Mouse (Mus musculus) frontal cortex, postnatal 10 days (tissue): ENCODE measurements around the gene Spata5.

Experiments
- DNase-seq, 2 experiments: peaks; one replicate each; pipeline ENCODE4 v3.0.0; 2022; ENCODE audit warnings: low spot score in 2 of 2, mixed read lengths in 1 of 2

Spata5 gene

DNA sequence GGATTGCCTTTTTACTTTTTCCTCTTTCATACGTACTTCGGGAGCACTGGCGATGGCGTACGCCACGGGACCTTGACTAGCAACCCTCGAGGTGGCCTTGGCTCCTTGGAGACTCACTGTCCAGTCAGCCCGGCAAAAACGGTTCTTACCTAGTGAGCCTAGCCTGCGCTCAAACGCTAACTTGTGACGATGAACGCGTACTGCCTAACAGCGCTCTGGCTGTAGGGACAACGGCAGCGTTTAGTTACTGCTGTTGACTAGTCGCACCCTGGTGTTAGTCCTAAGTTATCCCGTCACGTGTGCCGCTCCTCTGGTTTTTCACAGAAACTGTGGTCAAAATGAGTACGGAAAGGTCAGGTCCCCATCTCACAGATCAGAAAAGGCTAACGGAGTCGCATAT lies 945 bp downstream of the Spata5 start:
- no peak for DNase-seq

DNA sequence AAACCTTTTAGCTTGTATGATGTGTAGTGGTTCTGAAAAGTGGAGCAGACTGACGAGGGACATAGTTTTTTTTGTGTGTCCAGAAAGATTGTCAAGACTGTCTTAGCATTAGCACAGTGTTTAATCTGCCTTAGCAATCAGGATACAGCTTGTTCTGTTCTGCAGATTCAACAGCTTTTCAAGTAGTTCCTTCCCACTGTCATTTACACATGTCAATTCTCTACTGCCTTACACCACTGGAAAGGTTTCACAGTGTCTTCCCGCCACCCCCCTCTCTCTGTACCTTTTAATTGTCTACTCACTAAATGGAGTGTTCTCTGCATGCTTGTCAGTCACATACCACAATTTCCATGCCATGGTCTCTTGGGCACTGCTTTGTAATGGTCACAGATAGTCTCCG lies 1.5 kb downstream of the Spata5 start:
- no peak for DNase-seq

DNA sequence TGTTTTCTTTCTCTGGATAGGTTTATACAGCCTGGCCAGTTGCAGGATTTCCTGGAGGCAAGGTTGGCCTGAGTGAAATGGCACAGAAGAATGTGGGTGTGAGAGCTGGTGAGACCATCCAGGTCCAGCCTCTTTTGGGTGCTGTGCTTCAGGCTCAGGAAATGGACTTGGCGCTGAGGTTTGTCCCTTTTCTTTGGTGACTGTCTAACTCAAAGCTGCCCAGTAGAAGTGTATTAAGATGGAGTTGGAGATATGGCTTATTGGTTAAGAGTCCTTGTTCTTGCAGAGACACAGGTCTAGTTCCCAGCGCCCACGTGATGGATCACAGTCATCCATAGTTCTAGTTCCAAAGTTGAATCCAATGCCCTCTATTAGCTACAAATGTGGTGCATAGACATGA lies 6.4 kb downstream of the Spata5 start:
- no peak for DNase-seq

DNA sequence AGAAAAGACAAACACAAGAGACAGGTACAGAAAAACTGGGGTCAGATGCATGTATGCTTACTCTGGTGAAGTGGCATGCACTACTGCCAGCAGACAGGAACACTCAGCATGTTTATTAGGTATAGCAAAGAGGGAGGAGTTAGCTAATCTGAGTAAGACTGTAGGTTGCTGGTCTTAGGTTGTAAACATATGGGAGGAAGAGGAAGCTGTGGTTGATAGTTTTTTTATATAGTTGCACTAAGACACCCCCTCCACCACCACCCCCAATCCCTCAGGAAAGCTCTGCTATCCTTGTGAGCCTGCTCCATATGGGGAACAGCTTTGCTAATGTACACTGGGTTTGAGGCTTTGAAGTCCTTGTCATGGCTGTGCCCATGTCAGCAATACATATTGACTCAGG lies 10.7 kb downstream of the Spata5 start:
- no peak for DNase-seq

DNA sequence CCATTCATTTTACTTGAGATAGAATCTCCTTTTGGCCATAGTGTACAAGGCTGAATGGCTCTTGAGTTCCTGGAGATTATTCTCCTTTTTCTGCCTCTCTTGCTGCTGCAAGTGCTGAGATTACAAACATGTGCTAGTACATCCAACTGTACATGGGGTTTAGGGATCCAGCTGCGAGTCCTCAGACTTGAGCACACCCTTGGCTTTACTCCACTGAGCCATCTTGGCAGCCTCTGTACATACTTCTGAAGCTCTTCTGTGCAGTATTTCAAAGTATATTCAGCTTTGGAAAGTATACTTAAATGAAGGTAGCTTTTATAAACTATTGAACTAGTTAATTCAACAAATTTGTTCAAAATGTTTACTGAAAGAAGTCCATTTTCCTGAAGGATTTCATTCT lies 20.1 kb downstream of the Spata5 start:
- no peak for DNase-seq

DNA sequence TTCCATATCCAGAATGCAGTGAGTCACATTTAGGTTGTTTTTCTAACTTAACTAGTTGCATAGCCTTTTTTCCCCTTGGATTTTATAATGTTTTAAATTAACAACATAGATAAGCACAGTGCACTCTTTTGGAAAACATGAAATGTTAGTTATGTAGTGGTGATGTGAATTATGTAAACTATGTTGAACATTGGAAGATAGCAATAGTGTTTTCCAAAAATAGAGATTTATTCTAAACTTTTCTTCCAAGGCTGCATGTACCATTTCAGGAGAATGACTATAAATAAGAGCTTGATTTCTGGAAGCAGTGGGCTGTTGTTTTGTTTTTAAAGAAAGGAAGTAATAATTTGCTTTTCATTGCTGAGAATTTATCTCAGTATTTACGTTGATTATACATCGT lies 23.7 kb downstream of the Spata5 start:
- no peak for DNase-seq

DNA sequence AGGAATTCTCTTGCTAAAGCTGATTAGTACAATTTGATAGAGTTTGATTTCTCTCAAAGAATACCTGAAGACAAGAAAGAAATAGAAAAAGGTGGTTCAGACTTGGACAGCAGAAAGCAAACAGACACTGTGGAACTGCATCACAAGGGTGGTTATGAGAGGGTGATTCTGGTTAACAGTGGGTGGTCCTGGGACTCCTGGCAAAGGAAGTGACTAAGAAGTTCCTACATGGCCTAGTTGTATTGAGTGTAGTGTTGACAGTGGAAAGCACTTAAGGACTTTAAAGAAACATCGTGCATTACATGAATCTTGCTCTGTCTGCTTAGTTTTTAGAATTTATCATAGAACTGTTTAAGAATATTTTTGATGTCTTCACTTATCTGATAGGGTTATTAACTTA lies 36.3 kb downstream of the Spata5 start:
- no peak for DNase-seq

DNA sequence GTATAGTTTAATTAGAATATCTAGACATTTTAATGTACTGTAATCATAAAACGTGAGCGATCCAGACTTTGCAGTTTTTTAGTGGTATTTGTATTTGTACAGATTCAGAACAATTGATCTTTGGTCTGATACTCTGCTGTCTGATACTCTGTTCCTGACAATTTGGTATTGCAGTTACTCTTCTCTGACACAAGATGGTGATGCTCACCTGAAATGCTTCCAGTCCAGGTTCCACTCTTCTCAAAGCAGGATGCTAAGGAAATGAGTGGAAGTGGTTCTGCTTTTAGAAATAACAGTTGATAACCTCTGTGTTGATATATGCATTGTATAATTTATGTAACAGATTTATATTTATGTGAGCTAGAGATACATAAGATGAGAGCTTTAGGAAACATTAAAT lies 48.5 kb downstream of the Spata5 start:
- DNase-seq: no peak

DNA sequence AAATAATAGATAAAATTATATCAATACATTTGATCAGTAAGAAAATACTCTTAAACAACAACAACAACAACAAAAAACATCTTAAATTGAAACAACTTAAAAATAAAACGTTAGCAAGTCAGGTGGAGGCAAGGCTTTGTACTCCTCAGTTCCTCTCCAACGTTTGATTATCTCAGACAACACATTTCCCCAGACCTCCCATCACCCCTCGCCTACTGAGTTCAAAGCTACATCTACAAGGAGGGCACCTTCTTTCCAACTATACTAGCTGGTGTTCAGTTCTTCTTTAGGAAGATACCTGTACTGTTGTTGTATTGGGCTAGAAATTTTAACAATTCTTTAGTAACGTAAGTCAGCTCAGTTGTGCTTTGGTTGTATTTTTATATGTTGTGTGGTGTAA lies 49.7 kb downstream of the Spata5 start:
- DNase-seq: no peak

DNA sequence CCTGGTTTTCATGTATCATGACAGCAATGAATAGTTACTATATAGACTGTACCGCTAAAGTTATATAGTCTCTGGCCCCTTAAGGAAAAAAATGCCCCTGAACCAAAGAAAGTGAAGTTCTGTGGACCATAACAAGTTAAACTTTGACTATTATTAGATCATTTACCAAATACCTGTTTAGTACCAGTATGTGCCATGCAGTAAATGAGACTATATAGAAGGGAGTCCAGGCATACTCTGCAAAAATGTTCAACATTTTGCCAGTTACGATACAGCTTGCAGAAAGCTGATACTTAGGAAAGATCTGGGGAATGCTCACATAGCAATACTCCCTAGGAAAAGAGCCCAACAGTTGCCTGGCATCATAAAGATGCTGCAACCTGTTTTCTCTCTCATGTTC lies 51.2 kb downstream of the Spata5 start:
- DNase-seq: no peak

DNA sequence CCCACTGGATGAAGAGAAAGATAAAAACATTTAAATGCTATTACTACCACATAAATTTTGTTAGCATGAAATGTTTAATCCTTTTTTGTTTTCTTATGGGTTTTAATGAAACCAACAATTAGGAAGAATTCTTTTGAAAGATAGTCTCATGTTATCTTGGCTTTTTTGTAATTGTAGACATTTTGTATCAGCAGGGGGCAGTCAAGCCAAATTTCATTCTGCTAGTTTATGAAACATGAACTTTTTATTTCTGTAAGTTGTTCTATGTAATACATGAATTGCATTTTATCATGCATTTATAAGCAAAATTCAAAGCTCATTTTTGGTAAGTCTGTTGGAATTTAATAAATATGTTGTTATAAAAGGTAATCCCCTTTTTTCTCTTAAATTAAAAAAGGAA lies 52.8 kb downstream of the Spata5 start:
- DNase-seq: no peak

DNA sequence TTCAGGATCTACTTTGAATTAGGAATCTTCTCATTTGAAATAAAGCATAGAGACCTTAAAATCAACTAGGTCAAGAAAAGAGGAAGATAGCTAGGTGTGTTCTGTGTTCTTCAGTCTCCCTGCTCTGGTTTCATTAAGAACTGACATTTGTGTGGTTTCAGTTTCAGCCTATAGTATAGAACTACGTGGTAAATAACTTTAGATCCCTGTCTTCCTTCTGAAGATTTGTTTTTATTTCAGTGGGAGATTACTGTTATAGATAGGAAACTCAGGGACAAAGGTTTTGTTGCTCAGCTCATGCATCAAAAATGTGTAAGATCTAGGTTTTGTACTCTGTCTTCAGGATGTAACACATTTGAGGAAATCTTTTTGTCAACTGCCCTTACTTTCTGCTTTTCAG lies 56.8 kb downstream of the Spata5 start:
- no peak for DNase-seq

DNA sequence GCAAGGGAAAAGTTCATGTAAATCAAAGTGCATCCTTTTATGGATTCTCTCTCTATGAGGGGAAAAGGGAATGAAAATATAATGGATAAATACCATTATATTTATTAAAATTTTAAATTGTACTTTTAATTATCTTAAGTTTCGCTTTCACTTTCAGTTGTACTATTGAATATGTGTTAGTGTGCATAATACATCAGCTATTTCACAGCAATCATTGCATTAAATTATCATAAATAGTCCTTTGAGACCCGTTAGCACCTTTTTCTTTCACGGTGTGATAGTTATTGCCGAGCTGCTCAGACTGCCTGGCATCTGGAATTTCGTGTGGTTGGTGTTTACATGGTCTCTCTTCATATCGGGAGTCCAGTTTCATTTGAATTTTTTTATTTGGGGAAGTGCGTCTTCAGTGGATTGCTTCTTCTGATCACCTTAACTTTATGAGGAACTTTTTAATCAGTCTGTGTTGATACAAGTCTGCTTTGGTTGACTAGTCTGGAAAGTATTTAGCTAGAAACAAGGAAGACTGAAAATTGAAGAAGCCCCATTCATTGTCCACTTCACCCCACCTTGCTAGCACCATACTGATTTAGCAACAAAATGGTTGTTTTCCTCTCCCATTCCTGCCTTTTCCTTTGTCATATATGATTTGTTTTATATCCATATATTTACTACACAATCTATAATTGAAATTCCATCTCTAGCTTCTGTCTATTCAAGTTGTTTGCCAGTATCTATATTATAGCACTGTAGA lies 57.9 kb downstream of the Spata5 start:
- DNase-seq: no peak

DNA sequence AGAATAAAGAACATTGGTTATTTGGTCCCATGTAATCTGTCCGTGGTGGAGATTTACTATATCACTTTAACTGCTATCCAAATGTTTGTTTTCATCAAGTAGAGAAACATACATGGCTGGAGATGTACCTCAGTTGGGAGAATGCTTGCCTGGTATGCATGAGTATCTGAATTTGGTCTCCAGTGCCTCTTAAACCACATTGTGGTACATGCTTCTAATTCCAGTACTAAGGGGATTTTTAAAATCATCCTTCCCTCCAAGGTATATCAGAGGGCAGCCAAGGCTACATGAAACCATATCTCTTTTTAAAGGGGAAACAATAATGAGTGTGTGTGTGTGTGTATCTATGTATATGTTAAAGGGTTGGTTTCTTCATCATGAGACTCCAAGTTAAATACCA lies 60.1 kb downstream of the Spata5 start:
- no peak for DNase-seq

DNA sequence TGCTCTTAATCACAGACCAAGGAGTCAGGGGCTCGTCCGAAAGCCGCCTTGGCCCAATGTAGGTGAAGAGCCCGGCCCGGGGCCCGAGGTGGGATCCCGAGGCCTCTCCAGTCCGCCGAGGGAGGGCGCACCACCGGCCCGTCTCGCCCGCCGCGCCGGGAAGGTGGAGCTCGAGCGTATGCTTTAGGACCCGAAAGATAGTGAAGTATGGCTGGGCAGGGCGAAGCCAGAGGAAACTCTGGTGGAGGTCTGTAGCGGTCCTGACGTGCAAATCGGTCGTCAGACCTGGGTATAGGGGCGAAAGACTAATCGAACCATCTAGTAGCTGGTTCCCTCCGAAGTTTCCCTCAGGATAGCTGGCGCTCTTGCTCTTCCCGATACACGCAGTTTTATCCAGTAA lies 61.6 kb downstream of the Spata5 start:
- no peak for DNase-seq

DNA sequence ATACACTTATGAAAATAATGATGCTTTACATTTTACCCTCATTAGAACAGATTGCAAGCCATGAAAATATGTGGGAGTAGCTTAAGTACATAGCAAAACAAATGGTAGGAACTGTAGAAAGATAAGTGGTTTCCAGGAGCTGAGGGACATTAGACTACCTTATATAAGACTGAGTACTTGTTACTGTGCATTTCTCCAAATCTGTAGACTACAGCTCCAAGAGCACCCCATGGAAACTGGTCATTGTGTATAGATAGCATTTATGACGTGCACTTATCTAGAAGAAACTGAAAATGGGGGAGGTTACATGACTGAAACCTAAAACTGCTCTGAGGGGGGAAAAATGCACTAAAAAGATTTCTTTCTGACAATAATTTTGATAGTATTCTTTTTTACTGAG lies 63.0 kb downstream of the Spata5 start:
- DNase-seq: no peak

DNA sequence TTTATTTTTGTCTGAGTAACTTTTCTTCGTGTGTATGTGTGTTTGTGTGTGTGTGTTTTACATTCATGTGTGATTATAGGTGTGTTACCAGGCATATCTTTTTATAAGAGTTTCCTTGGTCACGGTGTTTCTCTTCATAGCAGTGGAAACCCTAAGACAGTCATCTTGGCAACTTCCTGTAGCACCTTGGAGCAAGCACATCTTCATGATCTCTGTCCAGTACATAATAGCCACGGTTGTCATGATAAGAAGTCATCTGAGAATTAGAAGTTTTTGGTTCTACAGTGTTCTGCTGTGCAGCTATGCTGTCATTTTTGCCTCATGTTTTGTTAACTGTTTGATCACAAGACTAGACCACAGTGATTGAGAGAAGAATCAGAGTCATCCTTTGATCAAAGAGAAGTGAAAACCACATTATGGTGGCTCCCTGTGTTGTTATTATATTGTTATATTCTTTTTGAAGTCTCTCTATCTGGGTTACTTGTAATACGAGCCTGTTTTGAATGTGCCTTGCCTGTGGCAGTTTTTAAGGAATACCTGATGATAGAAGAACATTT lies 64.1 kb downstream of the Spata5 start:
- DNase-seq: no peak

DNA sequence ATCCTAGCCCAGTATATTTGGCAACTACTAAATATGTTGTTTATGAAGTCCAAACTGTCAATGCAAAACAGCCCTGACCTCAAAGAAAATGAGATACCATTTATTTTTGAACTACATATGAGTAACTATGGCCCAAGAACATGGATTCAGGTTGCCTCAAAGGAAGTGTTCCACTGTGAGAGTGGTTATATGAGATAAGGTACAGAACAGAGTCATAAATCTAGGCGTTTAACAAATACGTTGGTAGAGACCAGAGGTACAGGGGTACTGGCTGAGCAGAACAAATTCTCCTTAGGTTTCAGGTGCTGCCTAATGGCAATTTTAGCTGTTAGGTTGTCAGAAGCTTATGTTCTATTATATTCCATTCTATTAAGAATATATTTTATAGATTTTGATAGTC lies 67.9 kb downstream of the Spata5 start:
- no peak for DNase-seq

DNA sequence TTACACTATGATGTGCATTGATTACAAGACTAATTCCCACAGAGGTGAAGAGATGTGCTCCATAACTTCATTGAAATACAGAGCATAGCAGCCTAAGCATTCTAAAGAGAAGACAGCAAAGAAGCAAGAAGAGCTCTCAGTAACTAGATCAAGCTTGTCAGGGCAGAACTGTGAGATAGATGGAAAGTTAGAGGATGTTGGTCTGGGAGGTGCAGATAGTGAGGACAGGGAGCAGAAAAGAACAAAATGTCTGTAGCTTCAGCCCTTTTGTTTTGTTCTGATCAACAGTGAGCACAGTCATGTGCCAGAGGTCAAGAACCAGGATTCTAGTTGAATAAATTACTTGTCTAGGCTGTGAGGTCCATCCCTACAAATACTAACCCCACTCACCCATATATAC lies 68.5 kb downstream of the Spata5 start:
- DNase-seq: no peak

DNA sequence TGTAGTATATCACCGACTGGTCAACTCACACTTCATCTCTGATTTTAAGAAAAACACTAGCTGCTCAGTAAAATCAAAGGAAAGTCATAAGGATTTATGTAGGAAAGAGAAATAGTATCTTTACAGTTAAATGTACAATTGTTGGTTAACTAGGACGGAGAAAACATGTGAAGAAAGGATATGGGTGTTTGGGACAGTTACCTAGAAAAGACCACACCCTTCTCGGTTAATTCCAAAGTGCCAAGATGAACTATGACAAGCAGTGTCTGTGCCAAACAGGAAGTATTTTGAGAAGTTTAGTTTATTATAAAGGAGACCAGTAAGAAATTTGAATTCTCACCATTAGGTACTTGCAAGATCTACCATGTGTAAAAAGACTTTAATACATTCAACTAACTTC lies 70.3 kb downstream of the Spata5 start:
- no peak for DNase-seq

DNA sequence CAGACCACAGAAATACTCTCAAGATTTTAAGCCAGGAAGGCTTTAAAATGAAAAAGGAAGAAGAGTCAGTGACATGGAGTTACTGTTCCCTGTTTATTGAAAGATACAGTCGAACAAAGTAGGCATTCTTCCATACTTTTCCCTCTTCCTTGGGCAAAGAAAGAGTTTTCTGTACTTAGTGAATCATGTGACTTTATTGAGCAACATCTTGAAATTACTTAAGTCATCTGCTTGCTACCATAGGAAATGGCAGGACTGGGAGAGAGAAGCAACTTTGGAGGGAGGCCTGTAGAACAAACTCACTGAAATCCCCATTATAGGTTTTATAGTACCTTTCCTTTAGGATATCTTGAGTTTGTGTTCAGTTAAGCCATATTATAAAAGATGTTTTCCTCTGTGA lies 81.2 kb downstream of the Spata5 start:
- no peak for DNase-seq

DNA sequence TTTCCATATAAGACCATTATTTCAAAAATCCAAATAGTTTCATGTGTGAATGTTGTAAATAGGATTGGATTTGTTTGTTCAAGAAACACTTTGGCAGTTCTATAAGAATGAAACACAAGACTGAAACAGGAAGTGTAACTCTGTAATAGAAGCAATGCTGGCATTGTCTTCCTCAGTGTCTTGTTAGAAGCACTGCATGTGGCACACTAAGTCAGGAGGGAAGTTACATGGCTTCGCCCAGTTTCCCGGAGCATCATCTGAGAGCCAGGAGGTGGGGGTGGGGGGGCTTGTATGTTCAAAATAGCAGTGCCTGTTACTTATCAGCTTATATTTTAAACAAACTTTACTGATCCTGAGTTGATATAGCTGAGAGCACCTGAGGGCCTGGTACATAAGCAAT lies 82.9 kb downstream of the Spata5 start:
- no peak for DNase-seq

DNA sequence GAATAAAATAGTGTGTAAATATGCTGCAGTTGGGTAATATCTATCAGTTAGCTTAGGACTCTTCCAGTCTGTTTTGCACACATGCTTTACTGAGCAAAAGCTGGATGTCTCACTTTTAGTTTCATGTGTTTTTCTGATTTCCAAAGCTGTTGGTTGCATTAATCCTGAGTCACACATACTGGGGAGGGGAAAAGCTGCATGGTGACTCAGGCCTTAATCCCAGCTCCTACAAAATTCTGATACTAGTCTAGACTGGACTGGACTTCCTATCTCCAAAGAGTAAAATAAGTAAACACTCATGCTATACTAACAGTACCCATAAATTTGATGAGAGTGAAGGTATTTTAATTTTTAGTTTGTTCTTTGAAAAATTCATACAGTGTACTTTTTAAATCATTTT lies 84.2 kb downstream of the Spata5 start:
- DNase-seq: no peak
